8 mouse cellular contexts compared by ENCODE assay signal in genomic region chr17:5491801-5492745, GRCm38 (mm10). TPM values are rescaled to one million over a fixed set of nuclear protein-coding genes. Genes with fewer than 3 reads are reported as not detected.
A peak's percentile ranks its signal among the peaks of the same experiment; 100 is the strongest.
DNase-seq lines count a peak whose midpoint lies in the region; ATAC-seq and TF ChIP-seq lines count a peak whose summit lies in the region.

Zdhhc14 (plus strand) TSS chr17:5492557.

- no peaks in the 10 kb centered on the region for H3K4me1 ChIP-seq in cortical plate, adult 2 months (ENCODE audit: control insufficient read depth, insufficient read depth, low read length)
- H3K4me1 ChIP-seq in hindbrain, embryonic 16.5 days (ENCODE audit: control insufficient read depth, insufficient read depth, low read depth, low read length): peaks cover 22% of the 10 kb centered on the region

- intact Hi-C loops in gastrocnemius, adult 2 months (cut with DNase I): loop anchor here (1.0 to 5.0 kb wide), 3 partner anchors 52 to 255 kb away; partner anchors contain the start of gene Tmem242

- peak; percentile 84 for TF ChIP-seq POLR2A in cortical plate, adult 2 months (IDR thresholded peaks at IDR 0.05; ENCODE audit: extremely low read depth, insufficient read depth, low read length)

- H3K4me2 ChIP-seq in hindbrain, embryonic 16.5 days (ENCODE audit: low read length): peak within 1 kb of the TSS; percentile 97

- no peaks in the 10 kb centered on the region for H3K9me3 ChIP-seq in hindbrain, embryonic 16.5 days (ENCODE audit: control insufficient read depth, low read length)

- peak; percentile 92 for ATAC-seq in hindbrain, embryonic 16.5 days

- peak within 1 kb of the TSS; percentile 81 for H3K4me3 ChIP-seq in cortical plate, adult 2 months (ENCODE audit: insufficient read depth, low read length)
- H3K4me3 ChIP-seq in gastrocnemius, adult 2 months: peak within 1 kb of the TSS; percentile 97
- peak within 1 kb of the TSS; percentile 88 for H3K4me3 ChIP-seq in hindbrain, embryonic 16.5 days (ENCODE audit: low read length)

- WGBS in hindbrain, embryonic 16.5 days: under 1% methylated on average over 49 of the region's 70 CpGs

- DNase-seq in adipocyte (ENCODE audit: low spot score): peak; percentile 46
- DNase-seq in gastrocnemius, adult 2 months: peak; percentile 96
- DNase-seq in left cerebral cortex, adult 18-20 months (ENCODE audit: low spot score in 2 of 2): peak; percentile 92 to 95
- DNase-seq in lung, postnatal 4 days: peak; percentile 91 to 95
- DNase-seq in retina, postnatal 1 day: peak; percentile 95
- DNase-seq in thymus, postnatal 4 days: peak; percentile 94

- H3K9ac ChIP-seq in hindbrain, embryonic 16.5 days (ENCODE audit: low read depth, low read length): peak within 1 kb of the TSS; percentile 86

- TF ChIP-seq CTCF in cortical plate, adult 2 months (IDR thresholded peaks at IDR 0.05; ENCODE audit: extremely low read depth, insufficient read depth, low read length): no peak
- TF ChIP-seq CTCF in gastrocnemius, adult 2 months (IDR thresholded peaks at IDR 0.05): no peak

- H3K36me3 ChIP-seq in hindbrain, embryonic 16.5 days (ENCODE audit: control insufficient read depth, insufficient read depth, low read length): no peaks in the 10 kb centered on the region

- no peaks in the 10 kb centered on the region for H3K27me3 ChIP-seq in hindbrain, embryonic 16.5 days (replicated peaks; ENCODE audit: control insufficient read depth, insufficient read depth, low read length)

- H3K27ac ChIP-seq in cortical plate, adult 2 months (ENCODE audit: insufficient read depth, low read length): peak within 1 kb of the TSS; percentile 78
- H3K27ac ChIP-seq in gastrocnemius, adult 2 months: peak within 1 kb of the TSS; percentile 97
- H3K27ac ChIP-seq in hindbrain, embryonic 16.5 days (ENCODE audit: low read depth, low read length): peak within 1 kb of the TSS; percentile 96

RNA-seq across cellular contexts. Expression of gene Zdhhc14, which starts in this region (rescaled TPM):
- polyA plus RNA-seq in cortical plate, adult 2 months (2012; rRNA removed): 13.0 and 15.1 TPM in 2 replicates
- 1 to 10 TPM; 2.0 to 4.3 TPM for total RNA-seq in gastrocnemius, adult 2 months (2021)
- 5.0 and 9.0 TPM in 2 replicates for polyA plus RNA-seq in hindbrain, embryonic 16.5 days (2015; fragmentation: Nextera tagmentation; extraction: Ambion mirVana)
- total RNA-seq in left cerebral cortex, adult 18-20 months (2021): 10 to 100 TPM; 36.1 to 48.7 TPM

Comparison
In these comparisons a context has a peak if more than half of its experiments do, and no peak if none do; other contexts are left out.
1. Peak in every context shown above with its lines: DNase-seq, ATAC-seq, H3K4me3 ChIP-seq and H3K27ac ChIP-seq.
2. RNA of gene Zdhhc14 (total RNA-seq): 36.1 to 48.7 TPM in left cerebral cortex, adult 18-20 months; 2.0 to 4.3 TPM in gastrocnemius, adult 2 months; every median in the first group is over 4 times any median in the second.
3. DNase-seq: peak in every context shown above with its lines; median percentile 96 in gastrocnemius, adult 2 months; 95 in retina, postnatal 1 day; 94 in thymus, postnatal 4 days; 94 in left cerebral cortex, adult 18-20 months; 93 in lung, postnatal 4 days; 46 in adipocyte.